Mouse (Mus musculus) hindbrain, embryonic 11.5 days (tissue): ENCODE measurements at regions not wholly inside any gene's neighbourhood (a gene's known extent, or its start where the extent isn't known, plus 50 kb on each side); places are given as distances from the start of the nearest gene placed in this dataset.

Experiments used
- ATAC-seq: fragments of 200-750 bp; cut with Nextera tagmentation; 2 replicates; pipeline ENCODE4 v1.8.0; 2017; ENCODE audit warnings: mild to moderate bottlenecking, moderate TSS enrichment, moderate library complexity; ENCODE audit not compliant: low FRiP score
- DNase-seq: peaks from one replicate; pipeline ENCODE4 v3.0.0-alpha.2; 2015; ENCODE audit warnings: low spot score
- H3K27ac ChIP-seq: fragments of 300-500 bp; sonication (generic); 2 replicates; pipeline ENCODE4 v1.5.1; 2014; ENCODE audit warnings: mild to moderate bottlenecking, low read depth, low read length
- H3K27me3 ChIP-seq: fragments of 300-500 bp; sonication (generic); 2 replicates; pipeline ENCODE4 v1.6.1; 2014; ENCODE audit warnings: mild to moderate bottlenecking, low read length, moderate library complexity, mixed read lengths; ENCODE audit not compliant: control insufficient read depth, insufficient read depth
- H3K36me3 ChIP-seq: fragments of 300-500 bp; sonication (generic); 2 replicates; pipeline ENCODE4 v1.6.1; 2014; ENCODE audit warnings: mild to moderate bottlenecking, low read length, moderate library complexity, mixed read lengths; ENCODE audit not compliant: control insufficient read depth, insufficient read depth
- H3K4me1 ChIP-seq: fragments of 300-500 bp; sonication (generic); replicated peaks from 2 replicates; pipeline ENCODE4 v1.6.1; 2014; ENCODE audit warnings: low read length, mixed read lengths; ENCODE audit not compliant: control insufficient read depth, insufficient read depth
- H3K4me2 ChIP-seq: fragments of 300-500 bp; sonication (generic); replicated peaks from 2 replicates; pipeline ENCODE4 v1.6.1; 2014; ENCODE audit warnings: mild to moderate bottlenecking, low read depth, low read length
- H3K4me3 ChIP-seq: fragments of 300-500 bp; sonication (generic); 2 replicates; pipeline ENCODE4 v1.5.1; 2014; ENCODE audit warnings: low read depth, low read length
- H3K9ac ChIP-seq: fragments of 300-500 bp; sonication (generic); 2 replicates; pipeline ENCODE4 v1.6.1; 2014; ENCODE audit warnings: low read depth, low read length
- H3K9me3 ChIP-seq: fragments of 300-500 bp; sonication (generic); 2 replicates; pipeline ENCODE4 v1.6.1; 2016; ENCODE audit warnings: low read length; ENCODE audit not compliant: control insufficient read depth
- WGBS: fragments of 180-500 bp; shearing (Covaris S2); extraction: QIAGEN DNeasy Blood & Tissue Kit; methylation state at CpG from one replicate; pipeline ENCODE4 v1.1.7; 2014; 5-methylcytosine and 5-hydroxymethylcytosine counted together

GRCm38 (mm10) chr14:110171162-110172117 is 583.5 kb downstream of the Slitrk6 start:
- Histone ChIP-seq H3K9ac (no peak overlapping the region), H3K4me3 (no peak overlapping the region), H3K4me2 (no peak overlapping the region), H3K27ac (no peak overlapping the region), H3K4me1 (no peaks in the 10 kb centered on the region), H3K9me3 (no peaks in the 10 kb centered on the region), H3K27me3 (no peaks in the 10 kb centered on the region), H3K36me3 (no peaks in the 10 kb centered on the region)
- no peak for ATAC-seq
- no peak for DNase-seq
- WGBS = 83% methylated on average over 3 of the region's 3 CpGs

DNA sequence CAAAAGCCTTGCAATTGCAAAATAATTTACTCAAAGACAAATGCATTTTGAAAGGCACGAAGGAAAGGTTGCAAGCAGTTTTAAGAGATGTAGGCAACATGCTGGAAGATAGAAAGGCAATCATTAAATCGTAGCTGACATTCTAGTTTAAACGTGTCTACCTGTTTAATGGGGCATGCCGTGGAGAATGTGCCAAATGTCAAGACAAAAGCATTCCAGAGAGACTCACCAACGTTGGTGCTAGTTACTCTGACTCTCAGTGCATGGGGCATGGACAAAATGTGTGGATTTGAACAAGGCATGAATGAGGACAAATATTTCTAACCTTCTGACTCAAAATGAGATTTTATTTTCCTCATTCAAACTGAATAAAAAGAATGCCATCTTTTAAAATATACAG is 586.3 kb downstream of the Slitrk6 start:
- no peak for ATAC-seq
- no peaks in the 10 kb centered on the region for H3K4me1 ChIP-seq
- H3K27ac ChIP-seq = no peak overlapping the region
- H3K36me3 ChIP-seq = no peaks in the 10 kb centered on the region
- no peak overlapping the region for H3K4me3 ChIP-seq
- H3K4me2 ChIP-seq = no peak overlapping the region
- no peaks in the 10 kb centered on the region for H3K9me3 ChIP-seq
- no peaks in the 10 kb centered on the region for H3K27me3 ChIP-seq
- no peak overlapping the region for H3K9ac ChIP-seq
- DNase-seq = no peak
- 26% methylated on average over 5 of the region's 5 CpGs for WGBS

GRCm38 (mm10) chr14:110128265-110128664 is 626.7 kb downstream of the Slitrk6 start:
- Histone ChIP-seq H3K4me2 (no peak overlapping the region), H3K9ac (no peak overlapping the region), H3K4me3 (no peak overlapping the region), H3K4me1 (no peaks in the 10 kb centered on the region), H3K27me3 (no peaks in the 10 kb centered on the region), H3K9me3 (no peaks in the 10 kb centered on the region), H3K36me3 (no peaks in the 10 kb centered on the region), H3K27ac (no peak overlapping the region)
- DNase-seq = no peak
- WGBS = 85% methylated on average over 5 of the region's 5 CpGs
- no peak for ATAC-seq

DNA sequence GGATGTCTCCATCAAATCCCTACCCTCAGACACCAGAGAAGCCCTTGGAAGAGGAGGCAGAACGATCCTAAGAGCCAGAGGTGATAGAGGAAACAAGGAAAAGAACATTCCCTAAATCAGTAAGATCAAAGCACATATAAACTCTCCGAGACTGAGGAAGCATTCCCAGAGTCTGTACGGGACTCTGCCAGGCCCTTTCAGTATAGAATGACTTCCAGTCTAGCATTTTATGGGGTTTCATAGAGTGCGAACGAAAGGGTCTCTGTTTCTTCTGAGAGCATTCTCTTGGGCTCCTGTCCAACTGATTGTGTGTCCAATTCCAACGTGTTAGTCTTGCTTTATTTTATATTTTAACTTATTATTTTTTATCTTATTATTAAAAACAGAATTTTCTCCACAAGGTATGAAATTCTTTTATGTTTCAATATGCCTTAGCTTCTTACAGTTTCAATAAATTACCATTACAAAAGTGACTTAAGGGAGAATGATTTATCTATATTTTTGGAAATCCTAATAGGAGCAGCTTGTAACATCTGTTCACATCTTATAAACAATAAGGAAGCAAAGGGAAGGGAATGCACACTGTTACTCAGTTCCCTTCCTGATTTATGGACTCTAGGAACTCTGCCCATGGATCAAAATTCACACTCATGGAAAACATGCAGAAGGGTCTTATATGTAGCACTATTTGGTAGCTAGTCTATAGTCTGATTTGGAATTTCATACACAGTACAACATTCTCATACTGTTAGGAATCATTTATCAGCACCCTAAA is 628.8 kb downstream of the Slitrk6 start:
- Histone ChIP-seq H3K27me3 (no peaks in the 10 kb centered on the region), H3K9ac (no peak overlapping the region), H3K36me3 (no peaks in the 10 kb centered on the region), H3K4me3 (no peak overlapping the region), H3K4me1 (no peaks in the 10 kb centered on the region), H3K9me3 (no peaks in the 10 kb centered on the region), H3K4me2 (no peak overlapping the region), H3K27ac (no peak overlapping the region)
- no peak for ATAC-seq
- DNase-seq = no peak
- WGBS = 80% methylated on average over 6 of the region's 6 CpGs

DNA sequence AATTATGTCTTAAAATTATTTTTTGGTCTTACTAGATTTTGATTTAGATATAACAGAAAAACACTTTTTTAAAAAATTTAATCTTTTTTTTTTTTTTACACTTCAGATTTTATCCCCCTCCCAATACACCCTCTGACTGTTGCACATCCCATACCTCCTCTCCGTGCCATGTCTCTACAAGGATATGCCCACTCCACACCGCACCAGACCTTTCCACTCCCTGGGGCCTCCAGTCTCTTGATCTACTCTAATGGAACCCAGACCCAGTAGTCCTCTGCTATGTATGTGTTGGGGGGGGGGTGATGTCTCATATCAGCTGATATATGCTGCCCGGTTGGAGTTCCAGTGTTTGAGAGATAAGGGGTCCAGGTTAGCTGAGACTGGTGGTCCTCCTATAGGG is 632.2 kb downstream of the Slitrk6 start:
- Histone ChIP-seq H3K4me3 (no peak overlapping the region), H3K27me3 (no peaks in the 10 kb centered on the region), H3K4me1 (no peaks in the 10 kb centered on the region), H3K9me3 (no peaks in the 10 kb centered on the region), H3K27ac (no peak overlapping the region), H3K36me3 (no peaks in the 10 kb centered on the region), H3K9ac (no peak overlapping the region), H3K4me2 (no peak overlapping the region)
- WGBS = 92% methylated on average over 3 of the region's 3 CpGs
- ATAC-seq (peak; percentile 27; the same call in 1 of the 2 replicates), DNase-seq (no peak)

DNA sequence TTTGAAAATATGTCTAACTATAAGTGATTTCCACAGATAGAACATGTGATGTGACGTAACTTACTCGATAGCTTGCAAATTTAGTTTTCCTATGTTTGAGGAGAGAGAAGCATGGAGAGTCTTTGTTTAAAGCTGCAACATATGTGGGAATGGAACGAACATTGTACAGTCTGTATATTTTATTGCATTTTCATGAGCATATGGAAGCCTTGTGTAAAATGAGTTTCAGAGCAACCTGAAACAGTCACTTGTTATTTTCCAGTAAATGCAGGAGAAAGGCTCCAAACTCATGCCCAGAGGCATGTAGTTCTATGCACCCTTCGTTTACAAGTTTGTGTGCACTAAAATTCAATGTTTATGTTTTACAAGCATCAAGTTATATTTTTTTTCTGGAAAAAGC is 639.4 kb downstream of the Slitrk6 start:
- Histone ChIP-seq H3K9ac (no peak overlapping the region), H3K4me1 (no peaks in the 10 kb centered on the region), H3K4me3 (no peak overlapping the region), H3K27me3 (no peaks in the 10 kb centered on the region), H3K9me3 (no peaks in the 10 kb centered on the region), H3K27ac (no peak overlapping the region), H3K36me3 (no peaks in the 10 kb centered on the region), H3K4me2 (no peak overlapping the region)
- WGBS = 87% methylated on average over 4 of the region's 4 CpGs
- no peak for DNase-seq
- no peak for ATAC-seq

DNA sequence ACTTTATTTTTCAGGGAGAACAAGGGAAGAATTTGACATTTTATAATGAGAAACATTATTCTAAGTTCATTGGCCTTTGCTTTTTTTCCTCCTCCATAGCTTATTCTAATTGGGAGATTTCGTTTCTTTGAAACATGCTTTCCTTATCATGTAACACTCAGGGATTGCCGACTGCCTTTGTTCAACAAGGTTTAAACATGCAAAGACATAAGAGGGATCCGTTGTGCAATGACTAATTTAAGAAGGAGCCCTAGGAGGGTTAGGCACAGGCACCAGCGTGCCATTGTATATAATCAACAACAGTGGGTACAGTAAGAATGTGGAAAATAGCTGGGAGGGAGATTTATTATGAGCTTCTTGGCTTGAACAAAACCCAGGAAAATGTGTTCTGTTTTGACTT is 654.1 kb downstream of the Slitrk6 start:
- Histone ChIP-seq H3K9me3 (no peaks in the 10 kb centered on the region), H3K4me3 (no peak overlapping the region), H3K27me3 (no peaks in the 10 kb centered on the region), H3K27ac (no peak overlapping the region), H3K4me2 (no peak overlapping the region), H3K4me1 (no peaks in the 10 kb centered on the region), H3K36me3 (no peaks in the 10 kb centered on the region), H3K9ac (no peak overlapping the region)
- DNase-seq = no peak
- no peak for ATAC-seq
- 85% methylated on average over 4 of the region's 4 CpGs for WGBS

- Histone ChIP-seq H3K4me3 (no peak overlapping the region), H3K36me3 (no peaks in the 10 kb centered on the region), H3K27ac (no peak overlapping the region), H3K27me3 (no peaks in the 10 kb centered on the region), H3K4me2 (no peak overlapping the region), H3K9ac (no peak overlapping the region), H3K4me1 (no peaks in the 10 kb centered on the region), H3K9me3 (no peaks in the 10 kb centered on the region)
- WGBS = 83% methylated on average over 6 of the region's 6 CpGs
- DNase-seq = peak; percentile 5
- no peak for ATAC-seq
Observed at GRCm38 (mm10) chr14:110078351-110078750, 676.6 kb downstream of the Slitrk6 start.
